Mouse (Mus musculus): ENCODE data around the gene Fbxl20. TPM values are rescaled to one million over a fixed set of nuclear protein-coding genes. Genes with fewer than 3 reads are reported as not detected.

Fbxl20 gene
- polyA plus RNA-seq, 1 experiment from 2014 or later = 17.8 TPM

DNA sequence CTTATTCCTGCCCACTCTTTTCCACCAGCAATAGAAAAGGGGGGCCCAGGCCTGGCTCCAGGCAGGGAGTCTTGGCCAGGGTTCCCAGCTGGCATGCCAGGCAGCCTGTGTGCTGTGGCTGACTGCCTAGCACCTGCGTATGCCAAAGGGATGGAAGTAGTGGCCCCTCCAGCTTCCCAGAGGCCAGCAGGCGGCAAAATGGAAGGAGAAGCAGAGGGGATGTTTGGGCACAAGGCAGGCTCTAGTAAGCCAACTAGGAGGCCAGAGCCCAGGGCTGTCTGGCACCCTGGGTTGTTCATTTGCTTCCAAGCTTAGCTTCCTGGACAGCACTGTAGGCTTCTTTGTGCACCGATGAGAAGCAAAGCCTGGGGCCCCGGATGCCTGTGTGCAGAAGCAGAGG is 102.5 kb downstream of the Fbxl20 start:
- Histone ChIP-seq H3K9ac (ENCODE audit: low read length) (no peak overlapping the region), H3K36me3 (ENCODE audit: control insufficient read depth, insufficient read depth, low read length) (no peaks in the 10 kb centered on the region), H3K4me3 (replicated peaks; ENCODE audit: low read length) (no peak overlapping the region), H3K27me3 (ENCODE audit: control insufficient read depth, insufficient read depth, low read length) (peaks cover 24% of the 10 kb centered on the region), H3K27ac (ENCODE audit: low read length) (no peak overlapping the region), H3K4me2 (ENCODE audit: low read depth, low read length) (no peak overlapping the region), H3K9me3 (replicated peaks; ENCODE audit: control insufficient read depth, low read length) (no peaks in the 10 kb centered on the region), H3K4me1 (ENCODE audit: control insufficient read depth, insufficient read depth, low read length) (peaks cover 10% of the 10 kb centered on the region)
- WGBS = 70% methylated on average over 4 of the region's 4 CpGs
- no peak for ATAC-seq (ENCODE audit: insufficient read depth, low FRiP score)

DNA sequence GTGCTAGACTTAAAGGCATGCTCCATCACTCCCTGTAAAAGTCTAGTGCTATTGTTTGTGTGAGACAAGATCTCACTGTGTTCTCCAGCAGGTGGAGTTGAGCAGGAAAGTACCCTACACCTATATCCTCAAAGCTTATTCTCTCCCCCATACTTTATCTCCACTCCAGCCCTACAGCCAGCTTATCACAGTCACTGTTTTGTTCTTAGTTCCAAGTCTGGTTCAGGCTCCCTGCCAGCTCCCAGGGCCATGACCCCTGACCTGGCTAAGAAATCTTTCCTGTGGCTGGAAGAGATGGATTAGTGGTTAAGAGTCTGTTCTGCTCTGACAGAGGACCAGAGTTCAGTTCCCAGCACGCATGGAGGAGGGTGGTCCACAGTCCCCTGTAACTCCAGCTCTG is 103.7 kb downstream of the Fbxl20 start:
- Histone ChIP-seq H3K9me3 (replicated peaks; ENCODE audit: control insufficient read depth, low read length) (no peaks in the 10 kb centered on the region), H3K4me2 (ENCODE audit: low read depth, low read length) (no peak overlapping the region), H3K9ac (ENCODE audit: low read length) (no peak overlapping the region), H3K4me1 (ENCODE audit: control insufficient read depth, insufficient read depth, low read length) (peaks cover 4% of the 10 kb centered on the region; the same call in 1 of the 2 replicates), H3K27ac (ENCODE audit: low read length) (no peak overlapping the region), H3K36me3 (ENCODE audit: control insufficient read depth, insufficient read depth, low read length) (no peaks in the 10 kb centered on the region), H3K4me3 (replicated peaks; ENCODE audit: low read length) (no peak overlapping the region), H3K27me3 (ENCODE audit: control insufficient read depth, insufficient read depth, low read length) (peaks cover 12% of the 10 kb centered on the region)
- WGBS = 73% methylated on average over 1 of the region's 1 CpGs
- no peak for ATAC-seq (ENCODE audit: insufficient read depth, low FRiP score)

DNA sequence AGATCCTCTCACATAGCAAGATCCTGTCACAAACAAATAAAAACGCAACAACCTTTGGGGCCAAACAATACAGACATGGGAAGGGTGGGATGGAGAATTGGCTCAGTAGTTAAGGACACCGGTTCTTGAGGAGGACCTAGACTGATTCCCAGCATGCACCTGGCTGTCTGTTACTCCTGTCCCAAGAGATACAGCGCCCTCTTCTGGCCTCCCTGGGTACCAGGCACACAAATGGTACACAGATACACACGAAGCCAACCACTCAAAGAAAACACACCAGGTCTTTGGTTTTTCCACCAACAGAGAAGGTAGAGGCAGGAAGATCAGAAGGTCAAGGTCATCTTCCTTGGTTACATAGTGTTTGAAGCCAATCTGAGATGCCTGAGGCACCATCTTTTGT is 104.6 kb downstream of the Fbxl20 start:
- H3K27me3 ChIP-seq (ENCODE audit: control insufficient read depth, insufficient read depth, low read length) = peaks cover 3% of the 10 kb centered on the region
- no peaks in the 10 kb centered on the region for H3K36me3 ChIP-seq (ENCODE audit: control insufficient read depth, insufficient read depth, low read length)
- 61% methylated on average over 4 of the region's 4 CpGs for WGBS
- H3K4me2 ChIP-seq (ENCODE audit: low read depth, low read length) = no peak overlapping the region
- no peak overlapping the region for H3K27ac ChIP-seq (ENCODE audit: low read length)
- no peaks in the 10 kb centered on the region for H3K9me3 ChIP-seq (replicated peaks; ENCODE audit: control insufficient read depth, low read length)
- no peak overlapping the region for H3K9ac ChIP-seq (ENCODE audit: low read length)
- peaks cover 4% of the 10 kb centered on the region; the same call in 1 of the 2 replicates for H3K4me1 ChIP-seq (ENCODE audit: control insufficient read depth, insufficient read depth, low read length)
- ATAC-seq (ENCODE audit: insufficient read depth, low FRiP score) = no peak
- no peak overlapping the region for H3K4me3 ChIP-seq (replicated peaks; ENCODE audit: low read length)

DNA sequence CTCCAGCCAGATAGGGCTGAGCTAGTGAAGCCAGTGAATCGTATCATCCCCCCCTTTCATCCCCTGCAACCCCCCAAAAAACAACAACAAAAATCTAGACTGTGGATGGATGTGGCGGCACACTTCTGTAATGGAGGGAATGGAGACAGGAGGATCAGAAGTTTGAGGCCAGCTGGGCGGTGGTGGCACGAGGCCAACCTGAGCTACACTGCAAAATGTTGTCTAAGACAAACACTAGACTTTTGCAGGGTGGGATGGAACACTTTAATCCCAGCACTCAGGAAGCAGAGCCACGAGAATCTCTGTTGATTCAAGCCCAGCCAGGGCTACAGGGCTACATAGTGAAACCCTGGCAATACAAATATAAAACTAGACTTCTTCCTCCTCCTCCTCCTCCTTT is 106.1 kb downstream of the Fbxl20 start:
- Histone ChIP-seq H3K4me2 (ENCODE audit: low read depth, low read length) (no peak overlapping the region), H3K9ac (ENCODE audit: low read length) (no peak overlapping the region), H3K9me3 (replicated peaks; ENCODE audit: control insufficient read depth, low read length) (no peaks in the 10 kb centered on the region), H3K4me3 (replicated peaks; ENCODE audit: low read length) (no peak overlapping the region), H3K4me1 (ENCODE audit: control insufficient read depth, insufficient read depth, low read length) (peaks cover 4% of the 10 kb centered on the region; the same call in 1 of the 2 replicates), H3K36me3 (ENCODE audit: control insufficient read depth, insufficient read depth, low read length) (no peaks in the 10 kb centered on the region), H3K27me3 (ENCODE audit: control insufficient read depth, insufficient read depth, low read length) (no peaks in the 10 kb centered on the region; the same call in 1 of the 2 replicates), H3K27ac (ENCODE audit: low read length) (no peak overlapping the region)
- ATAC-seq (ENCODE audit: insufficient read depth, low FRiP score) = no peak
- WGBS = 44% methylated on average over 5 of the region's 5 CpGs

DNA sequence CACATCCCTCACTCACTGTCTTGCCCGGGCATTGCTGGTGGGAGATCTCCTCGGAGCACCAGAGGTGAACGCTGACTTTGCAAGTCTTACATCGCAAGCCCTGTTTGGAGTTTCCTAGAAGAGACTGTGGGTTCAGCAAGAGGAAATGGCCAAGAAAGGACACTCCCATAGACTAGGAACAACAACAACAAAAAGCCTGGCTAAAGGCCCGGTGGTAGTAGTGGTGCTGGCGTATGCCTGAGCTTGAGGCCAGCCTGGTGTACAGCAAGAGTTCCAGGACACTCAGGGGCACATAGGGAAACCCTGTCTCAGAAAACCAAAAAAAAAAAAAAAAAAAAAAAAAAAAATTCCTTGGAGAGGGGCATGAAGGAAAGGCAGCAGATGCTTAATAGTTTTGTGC is 107.5 kb downstream of the Fbxl20 start:
- no peak overlapping the region for H3K27ac ChIP-seq (ENCODE audit: low read length)
- no peaks in the 10 kb centered on the region for H3K36me3 ChIP-seq (ENCODE audit: control insufficient read depth, insufficient read depth, low read length)
- H3K9ac ChIP-seq (ENCODE audit: low read length) = no peak overlapping the region
- 78% methylated on average over 6 of the region's 6 CpGs for WGBS
- no peaks in the 10 kb centered on the region for H3K9me3 ChIP-seq (replicated peaks; ENCODE audit: control insufficient read depth, low read length)
- H3K27me3 ChIP-seq (ENCODE audit: control insufficient read depth, insufficient read depth, low read length) = no peaks in the 10 kb centered on the region
- ATAC-seq (ENCODE audit: insufficient read depth, low FRiP score) = no peak
- peaks cover 4% of the 10 kb centered on the region; the same call in 1 of the 2 replicates for H3K4me1 ChIP-seq (ENCODE audit: control insufficient read depth, insufficient read depth, low read length)
- H3K4me2 ChIP-seq (ENCODE audit: low read depth, low read length) = no peak overlapping the region
- no peak overlapping the region for H3K4me3 ChIP-seq (replicated peaks; ENCODE audit: low read length)

DNA sequence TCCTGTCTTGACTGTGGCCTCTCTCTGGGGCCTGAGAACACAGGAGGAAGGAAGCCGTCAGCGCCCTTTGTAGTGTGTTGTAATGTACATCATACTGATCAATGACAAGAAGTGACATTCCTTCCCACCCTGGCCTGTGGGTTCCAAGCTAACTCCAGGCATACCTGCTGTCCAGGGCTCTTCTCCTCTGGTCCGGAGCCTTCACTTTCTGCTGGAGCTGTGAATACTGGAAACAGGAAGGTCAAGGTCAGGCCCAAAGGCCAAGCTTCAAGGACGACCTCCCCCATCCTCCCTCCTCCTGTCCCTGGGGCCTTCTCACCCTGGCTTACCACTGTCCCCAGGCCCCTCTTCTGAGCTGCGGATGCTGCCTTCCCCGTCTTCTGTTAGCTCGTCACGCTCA is 109.2 kb downstream of the Fbxl20 start:
- H3K27ac ChIP-seq (ENCODE audit: low read length) = no peak overlapping the region
- no peak overlapping the region for H3K4me3 ChIP-seq (replicated peaks; ENCODE audit: low read length)
- H3K9me3 ChIP-seq (replicated peaks; ENCODE audit: control insufficient read depth, low read length) = no peaks in the 10 kb centered on the region
- WGBS = 70% methylated on average over 8 of the region's 8 CpGs
- no peak for ATAC-seq (ENCODE audit: insufficient read depth, low FRiP score)
- H3K9ac ChIP-seq (ENCODE audit: low read length) = no peak overlapping the region
- peaks cover 11% of the 10 kb centered on the region for H3K4me1 ChIP-seq (ENCODE audit: control insufficient read depth, insufficient read depth, low read length)
- H3K4me2 ChIP-seq (ENCODE audit: low read depth, low read length) = no peak overlapping the region
- H3K36me3 ChIP-seq (ENCODE audit: control insufficient read depth, insufficient read depth, low read length) = no peaks in the 10 kb centered on the region
- peaks cover 9% of the 10 kb centered on the region; the same call in 1 of the 2 replicates for H3K27me3 ChIP-seq (ENCODE audit: control insufficient read depth, insufficient read depth, low read length)

DNA sequence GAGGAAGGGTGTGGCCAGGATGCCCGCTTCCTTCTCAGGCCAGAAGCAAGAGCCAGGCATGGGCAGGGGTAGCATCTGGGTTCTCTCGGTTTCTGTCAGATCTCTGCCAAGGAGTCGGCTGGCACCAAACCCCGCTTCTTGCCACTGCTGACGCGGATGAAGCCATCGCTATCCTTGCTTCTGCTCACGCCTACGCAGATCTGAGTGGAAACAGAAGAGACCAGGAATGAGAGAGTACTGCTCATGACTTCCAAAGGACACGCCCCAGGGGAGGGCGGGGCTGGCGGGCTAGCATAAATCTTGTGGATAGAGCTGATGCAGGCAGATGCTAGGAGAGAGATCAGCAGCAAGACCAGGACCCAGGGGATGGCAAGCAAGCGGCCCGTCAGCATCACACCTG is 112.3 kb downstream of the Fbxl20 start:
- Histone ChIP-seq H3K27me3 (ENCODE audit: control insufficient read depth, insufficient read depth, low read length) (peaks cover 9% of the 10 kb centered on the region; the same call in 1 of the 2 replicates), H3K9me3 (replicated peaks; ENCODE audit: control insufficient read depth, low read length) (no peaks in the 10 kb centered on the region), H3K4me1 (ENCODE audit: control insufficient read depth, insufficient read depth, low read length) (peaks cover 13% of the 10 kb centered on the region), H3K4me3 (replicated peaks; ENCODE audit: low read length) (no peak overlapping the region), H3K36me3 (ENCODE audit: control insufficient read depth, insufficient read depth, low read length) (no peaks in the 10 kb centered on the region), H3K4me2 (ENCODE audit: low read depth, low read length) (no peak overlapping the region), H3K9ac (ENCODE audit: low read length) (no peak overlapping the region), H3K27ac (ENCODE audit: low read length) (no peak overlapping the region)
- WGBS = 64% methylated on average over 14 of the region's 14 CpGs
- no peak for ATAC-seq (ENCODE audit: insufficient read depth, low FRiP score)

DNA sequence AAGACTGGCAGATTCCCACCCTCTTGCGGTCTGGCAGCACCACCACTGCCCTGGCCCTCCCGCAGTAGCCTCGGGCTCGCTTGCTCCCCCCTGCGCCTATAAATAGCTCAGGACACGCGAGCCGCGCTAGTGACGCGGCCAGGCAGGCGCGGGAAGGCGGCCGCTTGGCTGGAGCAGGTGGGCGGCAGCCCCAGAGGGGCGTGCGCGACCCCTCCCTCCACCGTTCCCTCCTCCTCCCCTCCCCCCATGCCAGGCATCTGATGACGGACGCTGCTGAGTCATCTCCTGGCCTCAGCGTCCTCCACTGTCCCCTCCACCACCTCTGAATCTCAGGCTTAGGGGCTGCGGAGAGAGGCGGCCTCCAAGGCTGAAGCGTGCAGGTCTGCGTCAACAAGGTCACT is 114.2 kb downstream of the Fbxl20 start:
- ATAC-seq (ENCODE audit: insufficient read depth, low FRiP score) = peak; percentile 59; the same call in 1 of the 2 replicates
- H3K9me3 ChIP-seq (replicated peaks; ENCODE audit: control insufficient read depth, low read length) = no peaks in the 10 kb centered on the region
- H3K27me3 ChIP-seq (ENCODE audit: control insufficient read depth, insufficient read depth, low read length) = peaks cover 9% of the 10 kb centered on the region; the same call in 1 of the 2 replicates
- H3K9ac ChIP-seq (ENCODE audit: low read length) = peak overlapping the region; percentile 50
- H3K36me3 ChIP-seq (ENCODE audit: control insufficient read depth, insufficient read depth, low read length) = no peaks in the 10 kb centered on the region
- H3K4me3 ChIP-seq (replicated peaks; ENCODE audit: low read length) = peak overlapping the region; percentile 34
- peaks cover 13% of the 10 kb centered on the region for H3K4me1 ChIP-seq (ENCODE audit: control insufficient read depth, insufficient read depth, low read length)
- no peak overlapping the region for H3K27ac ChIP-seq (ENCODE audit: low read length)
- peak overlapping the region; percentile 53 for H3K4me2 ChIP-seq (ENCODE audit: low read depth, low read length)
- WGBS = under 1% methylated on average over 27 of the region's 27 CpGs

DNA sequence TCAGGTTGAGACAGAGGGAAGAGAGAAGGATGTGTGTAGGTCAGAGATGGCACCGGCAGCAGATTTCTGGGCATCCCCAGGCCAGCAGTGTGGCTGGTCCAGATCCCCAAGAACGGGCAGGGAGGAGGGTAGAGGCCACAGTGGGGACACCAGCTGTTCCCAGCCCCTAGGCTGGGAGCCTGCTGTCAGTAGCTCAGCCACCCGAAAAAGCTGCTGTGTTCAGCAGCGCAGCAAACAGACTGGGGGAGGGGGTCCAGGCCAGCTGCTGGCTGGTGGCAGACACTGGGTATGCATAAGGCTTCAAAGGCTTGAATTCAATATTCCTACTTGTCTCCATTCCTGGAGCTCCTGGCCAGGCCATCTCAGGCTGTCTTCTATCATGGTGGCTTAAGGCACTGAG is 115.4 kb downstream of the Fbxl20 start:
- no peak for ATAC-seq (ENCODE audit: insufficient read depth, low FRiP score)
- no peak overlapping the region for H3K27ac ChIP-seq (ENCODE audit: low read length)
- no peaks in the 10 kb centered on the region for H3K9me3 ChIP-seq (replicated peaks; ENCODE audit: control insufficient read depth, low read length)
- no peak overlapping the region for H3K4me2 ChIP-seq (ENCODE audit: low read depth, low read length)
- WGBS = 39% methylated on average over 4 of the region's 4 CpGs
- peak overlapping the region; percentile 22; the same call in 1 of the 2 replicates for H3K9ac ChIP-seq (ENCODE audit: low read length)
- peaks cover 13% of the 10 kb centered on the region for H3K4me1 ChIP-seq (ENCODE audit: control insufficient read depth, insufficient read depth, low read length)
- no peaks in the 10 kb centered on the region for H3K36me3 ChIP-seq (ENCODE audit: control insufficient read depth, insufficient read depth, low read length)
- H3K4me3 ChIP-seq (replicated peaks; ENCODE audit: low read length) = no peak overlapping the region
- H3K27me3 ChIP-seq (ENCODE audit: control insufficient read depth, insufficient read depth, low read length) = peaks cover 9% of the 10 kb centered on the region; the same call in 1 of the 2 replicates

Data from stomach, embryonic 16.5 days (tissue).